Mouse (Mus musculus) bone marrow, adult 2 months (tissue): Measurements from ENCODE around the gene Cenpx.

Source experiments
- CTCF ChIP-seq: fragments of 200-500 bp; IDR thresholded peaks from 2 replicates; pipeline ENCODE4 v1.5.1; 2011; ENCODE audit warnings: low read length, control low read depth; ENCODE audit not compliant: control insufficient read depth, insufficient read depth
- POLR2A ChIP-seq: fragments of 200-500 bp; IDR thresholded peaks from 2 replicates; pipeline ENCODE4 v1.6.1; 2011; ENCODE audit warnings: low read depth, mild to moderate bottlenecking, control low read depth, low read length, borderline replicate concordance; ENCODE audit not compliant: control insufficient read depth

GRCm38 (mm10) chr11:120684660-120685059 is 28.9 kb downstream of the Cenpx start:
- TF ChIP-seq POLR2A (no peak), CTCF (no peak)
